Mouse (Mus musculus) lung, adult 2 months (tissue): ENCODE results near the gene Ccdc137. TPM values are rescaled to one million over a fixed set of nuclear protein-coding genes. Genes with fewer than 3 reads are reported as not detected.

Source experiments
- DNase-seq: peaks from one replicate; pipeline ENCODE4 v3.0.0; 2022
- H3K4me1 ChIP-seq: fragments of 200-500 bp; 2 replicates; pipeline ENCODE4 v1.6.1; 2011; ENCODE audit warnings: low read length; ENCODE audit not compliant: control insufficient read depth, insufficient read depth
- H3K4me3 ChIP-seq: fragments of 200-500 bp; replicated peaks from 2 replicates; pipeline ENCODE3; 2011; ENCODE audit warnings: low read depth, mild to moderate bottlenecking, control low read depth, low read length; ENCODE audit errors: extremely low read depth
- CTCF ChIP-seq: fragments of 200-500 bp; IDR thresholded peaks from 2 replicates; pipeline ENCODE4 v1.5.1; 2011; ENCODE audit warnings: mild to moderate bottlenecking, low read length, control low read depth; ENCODE audit not compliant: insufficient read depth
- POLR2A ChIP-seq: fragments of 200-500 bp; IDR thresholded peaks from 2 replicates; pipeline ENCODE4 v1.6.1; 2011; ENCODE audit warnings: low read depth, mild to moderate bottlenecking, control low read depth, low read length, borderline replicate concordance; ENCODE audit errors: extremely low read depth
- whole genome bisulfite sequencing: fragments of 180-500 bp; shearing (Covaris S2); methylation state at CpG from one replicate; pipeline ENCODE4 v1.1.7; 2018; 5-methylcytosine and 5-hydroxymethylcytosine counted together
- polyA plus RNA-seq: library from polyadenylated mRNA; depleted of rRNA; stranded (reverse); fragments of >200 nt; gene quantifications from 2 replicates; pipeline ENCODE4 v1.2.3, GENCODE M21; 2012

Gene Ccdc137
- polyA plus RNA-seq, 1 experiment, result 14.5 TPM

- TF ChIP-seq POLR2A (no peak), CTCF (no peak)
- WGBS, result 19% methylated on average over 12 of the region's 12 CpGs
- peak overlapping the region; percentile 53 for H3K4me3 ChIP-seq
- no peak for DNase-seq
- H3K4me1 ChIP-seq, result 0 out of 2 replicates have a peak, but pooled peaks cover 4% of the 10 kb centered on the region
Measured at GRCm38 (mm10) chr11:120437857-120438385, 20.0 kb upstream of the Ccdc137 start.

- WGBS, result 83% methylated on average over 3 of the region's 3 CpGs
Measured at GRCm38 (mm10) chr11:120442344-120442743, 15.6 kb upstream of the Ccdc137 start, which contains the start of gene Tspan10. TSS of gene Tspan10 (plus strand) at chr11:120442644.

GRCm38 (mm10) chr11:120442765-120443280 is 15.1 kb upstream of the Ccdc137 start:
- no peak overlapping the region for H3K4me3 ChIP-seq
- 91% methylated on average over 3 of the region's 3 CpGs for WGBS
- no peaks in the 10 kb centered on the region for H3K4me1 ChIP-seq
- no peak for DNase-seq
- TF ChIP-seq CTCF (no peak), POLR2A (no peak)

More at GRCm38 (mm10) chr11:120442344-120442743, 15.6 kb upstream of the Ccdc137 start, which contains the start of gene Tspan10:
- Histone ChIP-seq H3K4me1 (no peaks in the 10 kb centered on the region), H3K4me3 (no peak within 1 kb of the TSS)
- no peak for TF ChIP-seq POLR2A
- no peak for TF ChIP-seq CTCF
- no peak for DNase-seq

GRCm38 (mm10) chr11:120444106-120444505 is 13.8 kb upstream of the Ccdc137 start:
- Histone ChIP-seq H3K4me1 (no peaks in the 10 kb centered on the region), H3K4me3 (no peak overlapping the region)
- TF ChIP-seq CTCF (no peak), POLR2A (no peak)
- no peak for DNase-seq
- WGBS, result 71% methylated on average over 6 of the region's 6 CpGs

GRCm38 (mm10) chr11:120445475-120445874 is 12.4 kb upstream of the Ccdc137 start:
- no peak for TF ChIP-seq CTCF
- TF ChIP-seq POLR2A, result no peak
- WGBS, result 54% methylated on average over 3 of the region's 3 CpGs
- no peak for DNase-seq
- Histone ChIP-seq H3K4me3 (no peak overlapping the region), H3K4me1 (no peaks in the 10 kb centered on the region)

- no peak for TF ChIP-seq CTCF
- no peak for TF ChIP-seq POLR2A
- 85% methylated on average over 7 of the region's 7 CpGs for WGBS
Measured at GRCm38 (mm10) chr11:120447179-120447578, 10.7 kb upstream of the Ccdc137 start.

GRCm38 (mm10) chr11:120452246-120452645 is 5.7 kb upstream of the Ccdc137 start:
- Histone ChIP-seq H3K4me3 (no peak overlapping the region), H3K4me1 (no peaks in the 10 kb centered on the region)
- TF ChIP-seq POLR2A (no peak), CTCF (no peak)
- no peak for DNase-seq
- 66% methylated on average over 3 of the region's 3 CpGs for WGBS

More at GRCm38 (mm10) chr11:120447179-120447578, 10.7 kb upstream of the Ccdc137 start:
- Histone ChIP-seq H3K4me1 (no peaks in the 10 kb centered on the region), H3K4me3 (no peak overlapping the region)
- DNase-seq, result no peak

GRCm38 (mm10) chr11:120453306-120453705 is 4.6 kb upstream of the Ccdc137 start, which contains the start of gene Pde6g:
TSS of gene Pde6g (minus strand) at chr11:120453500.
- WGBS, result 89% methylated on average over 4 of the region's 4 CpGs

GRCm38 (mm10) chr11:120454965-120455364 is 3.0 kb upstream of the Ccdc137 start:
- no peak for TF ChIP-seq POLR2A
- no peak for TF ChIP-seq CTCF
- Histone ChIP-seq H3K4me3 (no peak overlapping the region), H3K4me1 (no peaks in the 10 kb centered on the region; the same call in 1 of the 2 replicates)
- DNase-seq, result no peak
- 92% methylated on average over 4 of the region's 4 CpGs for WGBS

More at GRCm38 (mm10) chr11:120453306-120453705, 4.6 kb upstream of the Ccdc137 start, which contains the start of gene Pde6g:
- no peak for DNase-seq
- TF ChIP-seq POLR2A (no peak), CTCF (no peak)
- no peak within 1 kb of the TSS for H3K4me3 ChIP-seq
- H3K4me1 ChIP-seq, result no peaks in the 10 kb centered on the region

- 90% methylated on average over 7 of the region's 7 CpGs for WGBS
- TF ChIP-seq POLR2A, result no peak
- no peak for TF ChIP-seq CTCF
- Histone ChIP-seq H3K4me3 (no peak overlapping the region), H3K4me1 (no peaks in the 10 kb centered on the region; the same call in 1 of the 2 replicates)
- no peak for DNase-seq
Measured at GRCm38 (mm10) chr11:120455413-120455812, 2.5 kb upstream of the Ccdc137 start.

- WGBS, result 11% methylated on average over 14 of the region's 14 CpGs
- no peak for DNase-seq
- H3K4me1 ChIP-seq, result no peaks in the 10 kb centered on the region; the same call in 1 of the 2 replicates
- H3K4me3 ChIP-seq, result peak overlapping the region; percentile 80
- TF ChIP-seq CTCF (no peak), POLR2A (no peak)
Measured at GRCm38 (mm10) chr11:120457370-120457769, 545 bp upstream of the Ccdc137 start.
